Mouse (Mus musculus): ENCODE data around the gene Eif3i. TPM values are rescaled to one million over a fixed set of nuclear protein-coding genes. Genes with fewer than 3 reads are reported as not detected.
A peak's percentile ranks its signal among the peaks of the same experiment; 100 is the strongest.

Eif3i gene
- polyA plus RNA-seq, 1 experiment from 2014 or later, result 239 TPM

DNA sequence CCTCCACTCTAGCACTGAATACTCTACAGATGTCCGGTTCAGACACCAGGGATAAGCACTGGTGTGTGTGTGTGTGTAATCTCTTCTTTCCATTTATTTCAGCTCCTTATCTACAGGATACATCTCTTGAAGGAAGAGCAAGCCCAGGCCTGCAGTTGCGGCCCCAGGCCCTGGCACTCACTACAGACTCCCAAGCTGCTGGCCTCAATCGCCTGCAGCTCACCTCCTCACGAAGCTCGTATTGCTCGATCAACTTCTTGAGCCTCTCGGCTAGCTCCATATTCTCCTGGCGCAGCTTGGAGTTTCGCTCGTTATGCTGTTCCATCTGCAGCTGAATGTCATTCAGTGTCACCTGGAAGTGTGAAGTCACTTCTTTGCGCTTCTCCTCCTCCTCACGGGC is 31.4 kb upstream of the Eif3i start:
- WGBS, result 87% methylated on average over 12 of the region's 12 CpGs
- peaks cover 48% of the 10 kb centered on the region for H3K36me3 ChIP-seq (ENCODE audit: control insufficient read depth, insufficient read depth, low read length)

DNA sequence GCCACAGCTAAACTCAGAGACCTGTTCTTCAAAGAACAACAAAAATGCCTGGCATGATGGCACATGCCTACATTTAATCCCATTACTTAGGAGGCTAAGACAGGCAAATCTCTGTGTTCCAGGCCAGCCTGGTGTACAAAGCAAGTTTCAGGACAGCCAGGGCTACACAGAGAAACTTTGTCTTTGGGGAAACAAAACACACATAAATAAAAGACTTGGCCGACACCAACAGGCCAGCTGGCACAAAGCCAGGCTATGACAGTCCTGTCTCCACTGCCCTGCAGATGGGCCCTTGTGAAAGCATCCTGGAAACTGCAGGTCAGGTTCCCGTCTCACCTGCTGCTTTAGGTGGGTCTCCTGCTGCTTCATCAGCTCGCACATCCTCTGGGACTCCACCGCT is 30.5 kb upstream of the Eif3i start:
- peaks cover 40% of the 10 kb centered on the region for H3K36me3 ChIP-seq (ENCODE audit: control insufficient read depth, insufficient read depth, low read length)
- H3K4me2 ChIP-seq (ENCODE audit: low read depth, low read length), result no peak overlapping the region
- H3K4me3 ChIP-seq (replicated peaks; ENCODE audit: low read length), result no peak overlapping the region
- no peaks in the 10 kb centered on the region for H3K4me1 ChIP-seq (ENCODE audit: control insufficient read depth, insufficient read depth, low read length)
- H3K9me3 ChIP-seq (replicated peaks; ENCODE audit: control insufficient read depth, low read length), result no peaks in the 10 kb centered on the region
- H3K9ac ChIP-seq (ENCODE audit: low read length), result no peak overlapping the region
- H3K27ac ChIP-seq (ENCODE audit: low read length), result no peak overlapping the region
- WGBS, result 80% methylated on average over 4 of the region's 4 CpGs
- H3K27me3 ChIP-seq (ENCODE audit: control insufficient read depth, insufficient read depth, low read length), result no peaks in the 10 kb centered on the region
- ATAC-seq (ENCODE audit: insufficient read depth, low FRiP score), result no peak

More for the DNA sequence above, 31.4 kb upstream of the Eif3i start:
- no peak overlapping the region for H3K9ac ChIP-seq (ENCODE audit: low read length)
- H3K27me3 ChIP-seq (ENCODE audit: control insufficient read depth, insufficient read depth, low read length), result no peaks in the 10 kb centered on the region
- no peak overlapping the region for H3K27ac ChIP-seq (ENCODE audit: low read length)
- no peak overlapping the region for H3K4me2 ChIP-seq (ENCODE audit: low read depth, low read length)
- no peak overlapping the region for H3K4me3 ChIP-seq (replicated peaks; ENCODE audit: low read length)
- H3K4me1 ChIP-seq (ENCODE audit: control insufficient read depth, insufficient read depth, low read length), result no peaks in the 10 kb centered on the region
- ATAC-seq (ENCODE audit: insufficient read depth, low FRiP score), result no peak
- H3K9me3 ChIP-seq (replicated peaks; ENCODE audit: control insufficient read depth, low read length), result no peaks in the 10 kb centered on the region

DNA sequence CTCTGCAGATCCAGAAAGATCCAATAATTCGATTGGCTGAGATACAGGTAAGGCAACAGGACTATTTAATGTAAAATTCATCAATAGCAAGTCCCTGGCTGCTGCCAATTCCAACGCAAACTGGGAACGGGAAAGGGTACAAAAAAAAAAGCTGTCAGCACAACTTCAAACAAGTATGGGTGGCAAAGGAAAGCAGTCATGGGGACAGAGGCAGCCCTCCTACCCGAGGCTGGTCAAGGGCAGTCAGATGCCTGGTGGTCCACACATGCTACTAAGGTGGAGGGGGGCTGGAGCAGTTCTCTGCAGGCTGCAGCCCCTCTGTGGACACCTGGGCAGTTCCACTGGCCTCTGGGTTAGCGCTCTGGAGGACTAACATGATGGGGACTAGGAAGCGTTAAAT is 25.6 kb upstream of the Eif3i start:
- Histone ChIP-seq H3K27ac (ENCODE audit: low read length) (no peak overlapping the region), H3K4me1 (ENCODE audit: control insufficient read depth, insufficient read depth, low read length) (peaks cover 18% of the 10 kb centered on the region), H3K4me3 (replicated peaks; ENCODE audit: low read length) (no peak overlapping the region), H3K27me3 (ENCODE audit: control insufficient read depth, insufficient read depth, low read length) (no peaks in the 10 kb centered on the region), H3K4me2 (ENCODE audit: low read depth, low read length) (no peak overlapping the region), H3K9ac (ENCODE audit: low read length) (no peak overlapping the region), H3K36me3 (ENCODE audit: control insufficient read depth, insufficient read depth, low read length) (peaks cover 18% of the 10 kb centered on the region), H3K9me3 (replicated peaks; ENCODE audit: control insufficient read depth, low read length) (no peaks in the 10 kb centered on the region)
- 67% methylated on average over 6 of the region's 6 CpGs for WGBS
- no peak for ATAC-seq (ENCODE audit: insufficient read depth, low FRiP score)

DNA sequence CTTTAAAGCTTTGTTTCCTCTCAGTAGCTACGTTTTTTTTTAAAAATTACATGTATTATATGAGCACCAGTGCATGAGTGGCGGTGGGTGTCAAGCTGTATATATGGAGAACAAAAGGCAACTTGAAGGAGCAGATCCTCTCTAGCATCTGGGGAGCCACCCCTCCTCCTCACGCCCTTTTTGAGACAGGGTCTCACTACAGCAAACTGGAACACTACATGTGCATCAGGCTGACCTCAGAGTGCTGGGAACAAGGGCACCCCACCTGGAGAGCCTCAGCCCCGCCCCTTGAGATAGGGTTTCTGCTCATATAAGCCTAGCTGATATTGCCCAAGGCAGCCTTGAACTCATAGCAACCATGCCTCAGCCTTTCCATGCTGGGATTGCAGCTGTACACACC is 25.0 kb upstream of the Eif3i start:
- H3K27ac ChIP-seq (ENCODE audit: low read length), result peak overlapping the region; percentile 92; the same call in 1 of the 2 replicates
- no peak overlapping the region for H3K9ac ChIP-seq (ENCODE audit: low read length)
- WGBS, result 42% methylated on average over 4 of the region's 4 CpGs
- no peak overlapping the region for H3K4me3 ChIP-seq (replicated peaks; ENCODE audit: low read length)
- no peaks in the 10 kb centered on the region for H3K9me3 ChIP-seq (replicated peaks; ENCODE audit: control insufficient read depth, low read length)
- peaks cover 14% of the 10 kb centered on the region for H3K36me3 ChIP-seq (ENCODE audit: control insufficient read depth, insufficient read depth, low read length)
- peak overlapping the region; percentile 80 for H3K4me2 ChIP-seq (ENCODE audit: low read depth, low read length)
- H3K4me1 ChIP-seq (ENCODE audit: control insufficient read depth, insufficient read depth, low read length), result peaks cover 18% of the 10 kb centered on the region
- no peak for ATAC-seq (ENCODE audit: insufficient read depth, low FRiP score)
- H3K27me3 ChIP-seq (ENCODE audit: control insufficient read depth, insufficient read depth, low read length), result no peaks in the 10 kb centered on the region

DNA sequence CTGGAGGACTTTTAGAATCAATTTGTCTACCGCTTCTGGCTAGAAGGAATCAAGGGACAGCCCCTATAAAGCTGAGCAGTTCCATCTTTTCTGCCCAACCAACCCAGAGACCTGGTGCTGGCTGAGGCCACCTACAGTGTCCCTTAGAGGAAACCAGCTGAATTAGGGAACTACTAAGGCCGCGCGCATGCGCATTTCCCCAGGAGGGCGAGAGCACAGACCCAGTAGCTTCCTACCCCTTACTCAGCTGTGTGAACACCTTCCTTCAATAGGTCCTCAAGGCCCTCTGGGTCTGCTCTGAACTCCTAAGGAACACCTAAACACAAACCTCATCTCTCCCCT is 24.6 kb upstream of the Eif3i start:
- ATAC-seq (ENCODE audit: insufficient read depth, low FRiP score), result no peak
- Histone ChIP-seq H3K36me3 (ENCODE audit: control insufficient read depth, insufficient read depth, low read length) (peaks cover 11% of the 10 kb centered on the region), H3K4me1 (ENCODE audit: control insufficient read depth, insufficient read depth, low read length) (peaks cover 18% of the 10 kb centered on the region), H3K9ac (ENCODE audit: low read length) (peak overlapping the region; percentile 49), H3K4me2 (ENCODE audit: low read depth, low read length) (peak overlapping the region; percentile 80), H3K27me3 (ENCODE audit: control insufficient read depth, insufficient read depth, low read length) (no peaks in the 10 kb centered on the region), H3K27ac (ENCODE audit: low read length) (peak overlapping the region; percentile 92), H3K9me3 (replicated peaks; ENCODE audit: control insufficient read depth, low read length) (no peaks in the 10 kb centered on the region), H3K4me3 (replicated peaks; ENCODE audit: low read length) (peak overlapping the region; percentile 75)
- 7% methylated on average over 6 of the region's 6 CpGs for WGBS

DNA sequence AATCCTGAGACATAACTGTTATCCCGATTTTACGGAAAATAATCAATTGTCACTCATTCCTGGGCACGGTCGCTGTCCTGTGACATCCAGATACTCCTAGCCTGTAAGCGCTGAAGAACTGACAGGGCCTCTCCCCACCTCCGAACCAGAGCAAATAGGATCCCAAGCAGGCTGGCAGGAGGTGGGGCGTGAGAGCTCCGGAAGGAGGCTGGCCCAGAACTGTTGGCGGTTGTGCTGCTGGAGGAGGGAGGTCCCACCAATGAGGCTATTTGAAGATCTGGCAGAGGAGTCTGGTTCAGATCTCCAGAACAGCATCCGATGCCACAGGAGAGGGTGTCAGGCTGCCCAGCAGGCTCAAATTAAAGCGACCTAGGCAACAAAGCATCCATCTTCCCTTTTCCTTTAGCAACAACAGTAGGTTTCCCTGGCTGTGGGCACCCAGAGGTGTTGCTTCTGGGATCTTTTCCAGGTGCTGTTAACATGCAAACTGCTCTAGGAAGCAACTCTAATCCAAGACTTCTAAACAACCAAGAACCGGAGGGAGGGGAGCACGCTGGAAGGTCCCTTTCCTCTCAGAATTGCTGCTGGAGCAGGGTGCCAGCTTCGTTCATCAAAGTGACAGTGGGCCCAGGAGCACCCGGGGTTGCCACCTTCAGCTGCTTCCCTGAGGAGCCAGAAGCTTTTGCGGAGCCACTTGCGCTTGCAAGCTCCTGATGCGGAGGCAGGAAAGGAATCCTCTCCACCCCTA is 24.0 kb upstream of the Eif3i start:
- Histone ChIP-seq H3K36me3 (ENCODE audit: control insufficient read depth, insufficient read depth, low read length) (peaks cover 9% of the 10 kb centered on the region), H3K27me3 (ENCODE audit: control insufficient read depth, insufficient read depth, low read length) (no peaks in the 10 kb centered on the region), H3K4me2 (ENCODE audit: low read depth, low read length) (peak overlapping the region; percentile 80), H3K27ac (ENCODE audit: low read length) (peak overlapping the region; percentile 92), H3K9ac (ENCODE audit: low read length) (peak overlapping the region; percentile 86), H3K4me3 (replicated peaks; ENCODE audit: low read length) (peak overlapping the region; percentile 75), H3K9me3 (replicated peaks; ENCODE audit: control insufficient read depth, low read length) (no peaks in the 10 kb centered on the region), H3K4me1 (ENCODE audit: control insufficient read depth, insufficient read depth, low read length) (peaks cover 18% of the 10 kb centered on the region)
- 1% methylated on average over 18 of the region's 18 CpGs for WGBS
- ATAC-seq (ENCODE audit: insufficient read depth, low FRiP score), result peak; percentile 92

DNA sequence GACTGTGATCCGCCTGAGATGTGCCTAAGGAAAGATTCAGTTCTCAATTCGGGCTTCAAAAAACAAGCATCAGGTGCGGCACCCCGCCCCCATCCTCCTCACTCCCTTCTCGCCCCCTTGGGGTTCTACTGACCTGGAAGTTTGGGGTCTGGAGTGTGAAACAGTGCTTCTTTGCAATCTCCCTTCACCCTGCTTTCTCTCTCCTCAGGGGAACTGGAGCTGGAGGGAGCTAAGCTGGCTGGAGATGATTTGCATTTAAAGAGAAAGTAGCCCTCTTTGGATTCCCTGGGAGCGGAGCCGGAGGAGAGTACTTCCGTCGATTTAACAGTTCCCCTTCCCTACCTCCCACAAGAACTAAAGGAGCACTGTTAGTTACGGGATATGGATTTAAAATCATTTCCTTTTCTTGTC is 23.2 kb upstream of the Eif3i start, which contains the start of gene Ccdc28b:
TSS of gene Ccdc28b (minus strand) at position 267 of the 411 bp plus-strand sequence.
- H3K36me3 ChIP-seq (ENCODE audit: control insufficient read depth, insufficient read depth, low read length), result peaks cover 8% of the 10 kb centered on the region
- no peaks in the 10 kb centered on the region for H3K9me3 ChIP-seq (replicated peaks; ENCODE audit: control insufficient read depth, low read length)
- peak within 1 kb of the TSS; percentile 86 for H3K9ac ChIP-seq (ENCODE audit: low read length)
- no peaks in the 10 kb centered on the region for H3K27me3 ChIP-seq (ENCODE audit: control insufficient read depth, insufficient read depth, low read length)
- H3K4me1 ChIP-seq (ENCODE audit: control insufficient read depth, insufficient read depth, low read length), result peaks cover 22% of the 10 kb centered on the region
- H3K27ac ChIP-seq (ENCODE audit: low read length), result peak within 1 kb of the TSS; percentile 92
- H3K4me2 ChIP-seq (ENCODE audit: low read depth, low read length), result peak within 1 kb of the TSS; percentile 80
- under 1% methylated on average over 10 of the region's 10 CpGs for WGBS
- peak; percentile 34; the same call in 1 of the 2 replicates for ATAC-seq (ENCODE audit: insufficient read depth, low FRiP score)
- peak within 1 kb of the TSS; percentile 75 for H3K4me3 ChIP-seq (replicated peaks; ENCODE audit: low read length)

DNA sequence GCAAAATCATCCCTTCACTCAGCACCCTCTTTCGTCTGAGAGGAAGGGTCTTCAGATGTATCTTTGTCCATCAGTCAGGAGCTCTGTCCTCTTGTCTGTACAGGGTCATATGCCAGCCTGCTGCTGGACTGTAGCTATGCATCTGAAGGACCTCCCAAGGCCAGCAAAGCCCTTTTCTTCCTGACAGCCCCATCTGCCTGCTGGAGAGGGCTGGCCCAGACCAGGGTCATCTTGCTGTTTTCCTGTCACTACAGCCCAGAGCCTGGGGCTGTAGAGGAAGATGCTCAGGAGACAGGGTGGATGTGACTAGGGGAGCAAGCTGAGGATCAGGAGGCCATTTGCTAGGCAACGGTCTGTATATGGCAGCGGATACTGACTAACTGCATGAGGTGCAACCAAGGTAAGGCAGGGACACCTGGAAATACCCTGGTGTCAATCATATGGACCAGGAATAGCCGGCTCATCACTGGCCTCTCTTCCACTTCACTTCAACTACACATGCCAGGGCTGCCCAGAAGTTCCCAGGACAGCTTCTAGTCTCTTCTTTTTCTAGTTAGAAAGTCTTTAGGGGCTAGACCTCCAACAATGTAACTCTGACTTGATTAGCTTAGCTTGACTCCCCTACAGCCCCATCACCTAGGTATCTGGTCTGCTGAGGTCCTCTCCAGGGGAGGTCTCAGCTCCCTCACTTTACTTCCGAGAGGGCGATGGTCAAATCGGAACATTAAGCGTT is 22.5 kb upstream of the Eif3i start:
- H3K27ac ChIP-seq (ENCODE audit: low read length), result peak overlapping the region; percentile 92
- no peaks in the 10 kb centered on the region for H3K27me3 ChIP-seq (ENCODE audit: control insufficient read depth, insufficient read depth, low read length)
- H3K9me3 ChIP-seq (replicated peaks; ENCODE audit: control insufficient read depth, low read length), result no peaks in the 10 kb centered on the region
- H3K4me3 ChIP-seq (replicated peaks; ENCODE audit: low read length), result peak overlapping the region; percentile 75
- peak overlapping the region; percentile 86 for H3K9ac ChIP-seq (ENCODE audit: low read length)
- H3K4me2 ChIP-seq (ENCODE audit: low read depth, low read length), result peak overlapping the region; percentile 80
- H3K36me3 ChIP-seq (ENCODE audit: control insufficient read depth, insufficient read depth, low read length), result peaks cover 3% of the 10 kb centered on the region; the same call in 1 of the 2 replicates
- WGBS, result 14% methylated on average over 8 of the region's 8 CpGs
- no peak for ATAC-seq (ENCODE audit: insufficient read depth, low FRiP score)
- H3K4me1 ChIP-seq (ENCODE audit: control insufficient read depth, insufficient read depth, low read length), result peaks cover 28% of the 10 kb centered on the region

DNA sequence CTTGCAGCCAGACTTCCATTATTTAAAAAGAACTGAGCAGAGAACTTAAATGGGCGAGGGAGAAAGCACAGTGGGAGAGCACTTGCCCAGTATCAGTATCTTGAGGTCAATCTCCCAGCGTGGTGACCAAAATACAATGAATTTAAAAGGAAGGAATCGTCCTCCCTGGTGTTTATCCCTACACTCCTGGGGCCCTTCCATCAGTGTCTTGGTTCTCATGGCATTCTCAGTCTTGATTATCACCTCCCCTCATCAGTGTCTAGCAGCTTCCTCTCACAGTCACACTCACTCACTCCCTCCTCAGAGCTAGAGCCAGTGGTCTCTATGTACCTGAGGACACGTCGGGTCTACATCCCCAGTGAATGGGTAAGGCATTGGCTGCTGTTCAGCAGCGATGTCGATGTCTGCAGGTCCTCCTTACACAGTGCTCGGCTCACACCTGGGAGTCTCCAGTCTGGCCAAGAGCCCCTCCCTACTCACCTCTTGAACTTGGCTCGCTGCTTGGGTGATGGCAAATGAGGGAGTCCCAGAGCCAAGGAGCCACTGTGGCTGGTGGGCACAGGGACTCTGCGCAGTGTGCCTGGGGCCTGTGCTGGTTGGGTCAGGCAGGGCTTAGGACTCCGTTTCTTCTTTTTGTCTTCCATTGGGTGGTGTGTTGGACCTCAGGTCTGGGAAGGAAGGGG is 21.8 kb upstream of the Eif3i start:
- no peak overlapping the region; the same call in 1 of the 2 replicates for H3K9ac ChIP-seq (ENCODE audit: low read length)
- H3K36me3 ChIP-seq (ENCODE audit: control insufficient read depth, insufficient read depth, low read length), result no peaks in the 10 kb centered on the region
- H3K4me1 ChIP-seq (ENCODE audit: control insufficient read depth, insufficient read depth, low read length), result peaks cover 28% of the 10 kb centered on the region
- no peak for ATAC-seq (ENCODE audit: insufficient read depth, low FRiP score)
- no peaks in the 10 kb centered on the region for H3K27me3 ChIP-seq (ENCODE audit: control insufficient read depth, insufficient read depth, low read length)
- H3K4me3 ChIP-seq (replicated peaks; ENCODE audit: low read length), result no peak overlapping the region
- peak overlapping the region; percentile 80 for H3K4me2 ChIP-seq (ENCODE audit: low read depth, low read length)
- 75% methylated on average over 11 of the region's 11 CpGs for WGBS
- no peaks in the 10 kb centered on the region for H3K9me3 ChIP-seq (replicated peaks; ENCODE audit: control insufficient read depth, low read length)
- H3K27ac ChIP-seq (ENCODE audit: low read length), result peak overlapping the region; percentile 26; the same call in 1 of the 2 replicates
